Mouse (Mus musculus): ENCODE data around the gene Gm29094. TPM values are rescaled to one million over a fixed set of nuclear protein-coding genes. Genes with fewer than 3 reads are reported as not detected.

Gm29094 gene
- polyA plus RNA-seq (2014; fragmentation: Illumina TruSeq; extraction: RNeasy Lipid Tissue Mini Kit (QIAGEN cat#74804); ENCODE audit: low read depth, low replicate concordance), result not detected

GRCm38 (mm10) chr9:89198969-89199416 is at the start of gene Gm29094, which contains the start of gene Bcl2a1b:
TSS of gene Gm29094 (plus strand) at chr9:89199379.
TSS of gene Bcl2a1b (plus strand) at chr9:89199209.

GRCm38 (mm10) chr9:89210353-89211064 is 11.3 kb downstream of the Gm29094 start, which contains the start of gene Mthfs:
TSS of gene Mthfs (plus strand) at chr9:89210676.

Other genes with a start within 250 kb of the Gm29094 start
- gene Bcl2a1a, start 242.5 kb upstream of the Gm29094 start, polyA plus RNA-seq (2014; fragmentation: Illumina TruSeq; extraction: RNeasy Lipid Tissue Mini Kit (QIAGEN cat#74804); ENCODE audit: low read depth, low replicate concordance), result 1.1 TPM
- not detected for gene Trim43b, start 106.5 kb upstream of the Gm29094 start, polyA plus RNA-seq (2014; fragmentation: Illumina TruSeq; extraction: RNeasy Lipid Tissue Mini Kit (QIAGEN cat#74804); ENCODE audit: low read depth, low replicate concordance)
- gene Bcl2a1b, start 170 bp upstream of the Gm29094 start, polyA plus RNA-seq (2014; fragmentation: Illumina TruSeq; extraction: RNeasy Lipid Tissue Mini Kit (QIAGEN cat#74804); ENCODE audit: low read depth, low replicate concordance), result 1.6 TPM
- gene Mthfs, start 11.3 kb downstream of the Gm29094 start, polyA plus RNA-seq (2014; fragmentation: Illumina TruSeq; extraction: RNeasy Lipid Tissue Mini Kit (QIAGEN cat#74804); ENCODE audit: low read depth, low replicate concordance), result 8.8 TPM